Mouse (Mus musculus) limb, embryonic 11.5 days (tissue): ENCODE measurements around the gene Chrna1. TPM values are rescaled to one million over a fixed set of nuclear protein-coding genes. Genes with fewer than 3 reads are reported as not detected.

ENCODE experiments used
- ATAC-seq: fragments of 200-750 bp; cut with Nextera tagmentation; 2 replicates; pipeline ENCODE4 v1.8.0; 2017; ENCODE audit warnings: low read depth; ENCODE audit not compliant: insufficient number of reproducible peaks, low FRiP score, low TSS enrichment
- DNase-seq: peaks from one replicate; pipeline ENCODE4 v3.0.0-alpha.2; 2015; ENCODE audit warnings: low spot score
- H3K27ac ChIP-seq: fragments of 300-500 bp; sonication (generic); replicated peaks from 2 replicates; pipeline ENCODE4 v1.5.1; 2014; ENCODE audit warnings: low read depth, mild to moderate bottlenecking, low read length
- H3K27me3 ChIP-seq: fragments of 300-500 bp; sonication (generic); 2 replicates; pipeline ENCODE4 v1.6.1; 2014; ENCODE audit warnings: mild to moderate bottlenecking, low read length, mixed read lengths; ENCODE audit not compliant: control insufficient read depth, insufficient read depth
- H3K36me3 ChIP-seq: fragments of 300-500 bp; sonication (generic); 2 replicates; pipeline ENCODE4 v1.6.1; 2014; ENCODE audit warnings: mild to moderate bottlenecking, low read length, moderate library complexity, mixed read lengths; ENCODE audit not compliant: control insufficient read depth, insufficient read depth
- H3K4me1 ChIP-seq: fragments of 300-500 bp; sonication (generic); 2 replicates; pipeline ENCODE4 v1.6.1; 2014; ENCODE audit warnings: low read length, mixed read lengths; ENCODE audit not compliant: control insufficient read depth, insufficient read depth
- H3K4me2 ChIP-seq: fragments of 300-500 bp; sonication (generic); 2 replicates; pipeline ENCODE4 v1.6.1; 2014; ENCODE audit warnings: low read depth, mild to moderate bottlenecking, moderate library complexity; ENCODE audit not compliant: severe bottlenecking
- H3K4me3 ChIP-seq: fragments of 300-500 bp; sonication (generic); 2 replicates; pipeline ENCODE4 v1.5.1; 2014; ENCODE audit warnings: low read depth, low read length
- H3K9ac ChIP-seq: fragments of 300-500 bp; sonication (generic); 2 replicates; pipeline ENCODE4 v1.6.1; 2014; ENCODE audit warnings: mild to moderate bottlenecking, low read length
- H3K9me3 ChIP-seq: fragments of 300-500 bp; sonication (generic); 2 replicates; pipeline ENCODE4 v1.6.1; 2016; ENCODE audit warnings: low read length; ENCODE audit not compliant: control insufficient read depth
- WGBS: fragments of 180-500 bp; shearing (Covaris S2); extraction: QIAGEN DNeasy Blood & Tissue Kit; methylation state at CpG from one replicate; pipeline ENCODE4 v1.1.7; 2014; 5-methylcytosine and 5-hydroxymethylcytosine counted together
- polyA plus RNA-seq: library from polyadenylated mRNA; unstranded; fragments of >200 nt; fragmentation: Nextera tagmentation; extraction: Ambion mirVana; gene quantifications from 2 replicates; pipeline ENCODE4 v1.2.1, GENCODE M21; 2014

Chrna1 gene
- 2.9 and 3.5 TPM in 2 replicates for polyA plus RNA-seq

DNA sequence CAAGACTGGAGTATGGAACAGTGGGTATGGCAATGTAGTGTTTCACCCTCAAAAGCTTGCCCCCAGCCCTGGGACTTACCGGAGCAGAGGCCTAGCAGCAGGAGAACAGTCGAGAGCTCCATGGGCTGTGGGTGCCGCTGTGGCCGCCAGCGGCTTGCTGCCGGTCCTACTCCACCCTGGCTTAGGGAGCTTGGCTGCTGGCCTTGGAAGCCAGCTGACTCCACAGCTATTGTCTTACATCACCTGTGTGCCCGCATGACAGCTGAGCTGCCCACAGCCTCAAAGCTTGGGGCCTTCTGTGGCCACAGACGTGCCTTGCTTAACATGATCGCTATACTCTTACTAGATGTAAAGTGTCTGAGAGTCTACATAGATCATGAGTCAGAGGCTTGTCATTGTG lies at the start of gene Chrna1:
Gene Chrna1, minus strand, starts transcription at position 173 of the 400 bp plus-strand sequence.
- no peak within 1 kb of the TSS for H3K4me3 ChIP-seq
- ATAC-seq (no peak), DNase-seq (no peak)
- no peak within 1 kb of the TSS for H3K4me2 ChIP-seq
- no peaks in the 10 kb centered on the region for H3K4me1 ChIP-seq
- no peak within 1 kb of the TSS for H3K27ac ChIP-seq
- H3K36me3 ChIP-seq: no peaks in the 10 kb centered on the region
- no peaks in the 10 kb centered on the region for H3K9me3 ChIP-seq
- H3K9ac ChIP-seq: no peak within 1 kb of the TSS
- whole genome bisulfite sequencing: 90% methylated on average over 9 of the region's 9 CpGs
- H3K27me3 ChIP-seq: no peaks in the 10 kb centered on the region

DNA sequence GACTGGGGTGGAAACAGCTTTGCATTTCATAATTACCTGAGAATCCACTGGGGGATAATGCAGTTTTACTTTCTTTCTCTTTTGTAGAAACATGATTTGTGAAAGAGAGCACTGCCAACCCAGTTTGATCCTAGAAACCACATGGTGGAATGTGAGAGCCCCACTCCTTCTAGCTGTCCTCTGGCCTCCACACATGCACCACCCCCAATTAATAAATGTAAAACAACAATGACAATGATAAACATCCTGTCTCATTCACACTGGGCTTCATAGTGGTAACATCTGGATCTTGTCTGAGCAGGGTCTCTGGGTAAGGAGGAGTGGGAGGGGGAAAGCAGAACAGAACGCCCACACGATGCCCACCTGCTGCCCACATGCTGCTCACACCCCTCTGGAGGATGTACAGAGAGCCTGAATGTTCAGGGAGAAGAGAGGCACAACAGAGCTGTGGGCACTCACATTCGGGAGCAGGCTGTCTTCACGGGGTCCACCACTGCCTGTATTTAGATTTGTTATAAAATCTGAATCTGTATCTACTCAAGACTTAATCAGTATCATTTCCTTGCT lies 38.4 kb upstream of the Chrna1 start:
- H3K9ac ChIP-seq: no peak overlapping the region
- DNase-seq: no peak
- 55% methylated on average over 4 of the region's 4 CpGs for WGBS

DNA sequence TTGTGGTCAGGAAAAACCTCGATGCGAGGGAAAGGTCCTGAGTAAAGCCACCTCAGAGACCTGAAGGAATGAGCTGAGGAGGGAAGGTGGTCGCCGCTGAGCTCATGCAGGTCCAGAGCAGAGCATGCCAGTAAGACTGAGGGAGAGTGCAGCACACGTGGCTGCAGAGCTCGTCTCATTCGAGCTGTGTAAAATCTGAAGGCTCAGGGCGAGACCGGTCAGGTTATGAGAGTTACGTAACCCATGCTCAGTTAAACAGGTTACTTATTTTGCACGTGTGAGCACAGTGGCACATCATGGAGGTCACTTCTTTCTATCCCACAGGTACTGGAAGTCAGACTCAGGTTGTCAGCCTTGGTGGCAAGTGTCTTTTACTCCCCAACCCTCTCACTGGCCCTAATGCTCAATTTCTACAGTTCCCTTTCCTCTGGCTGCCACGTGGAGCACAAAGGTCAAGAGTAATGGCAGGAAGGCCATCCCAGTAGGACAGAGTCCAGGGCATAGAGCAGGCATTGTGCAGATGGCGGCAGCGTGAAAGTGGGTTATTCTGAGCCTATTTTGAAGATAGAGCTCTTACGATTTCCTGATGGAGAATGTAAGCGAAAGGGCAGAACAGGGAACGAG lies 36.4 kb upstream of the Chrna1 start:
- Histone ChIP-seq H3K9ac (no peak overlapping the region), H3K36me3 (peaks cover 5% of the 10 kb centered on the region; the same call in 1 of the 2 replicates), H3K27ac (no peak overlapping the region), H3K4me1 (peaks cover 9% of the 10 kb centered on the region; the same call in 1 of the 2 replicates), H3K27me3 (no peaks in the 10 kb centered on the region), H3K4me3 (no peak overlapping the region), H3K4me2 (no peak overlapping the region), H3K9me3 (no peaks in the 10 kb centered on the region)
- no peak for ATAC-seq
- DNase-seq: no peak
- 85% methylated on average over 17 of the region's 17 CpGs for WGBS

More for the DNA sequence above, 38.4 kb upstream of the Chrna1 start:
- no peak for ATAC-seq
- H3K4me2 ChIP-seq: no peak overlapping the region
- H3K9me3 ChIP-seq: no peaks in the 10 kb centered on the region
- peaks cover 9% of the 10 kb centered on the region; the same call in 1 of the 2 replicates for H3K4me1 ChIP-seq
- H3K27ac ChIP-seq: no peak overlapping the region
- no peak overlapping the region for H3K4me3 ChIP-seq
- no peaks in the 10 kb centered on the region for H3K27me3 ChIP-seq
- H3K36me3 ChIP-seq: 0 out of 2 replicates have a peak, but pooled peaks cover 2% of the 10 kb centered on the region

DNA sequence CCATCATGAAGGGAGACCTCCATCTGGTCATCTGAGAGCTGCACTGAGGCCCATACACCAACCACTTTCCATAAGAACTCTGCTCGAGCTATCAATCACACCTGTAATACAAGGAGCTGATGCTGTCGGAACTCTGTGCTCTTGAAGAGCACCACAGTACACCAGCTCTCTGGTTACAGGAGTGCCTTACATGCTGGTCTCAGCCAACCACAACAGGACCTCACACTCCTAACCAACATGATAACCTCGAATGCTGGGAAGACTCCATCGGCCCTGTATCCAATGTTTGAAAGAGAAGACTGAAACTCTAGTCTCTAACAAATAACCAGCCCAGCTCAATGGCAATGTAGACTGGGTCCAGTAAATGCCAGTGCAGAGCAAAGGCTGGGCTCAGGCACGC lies 35.3 kb upstream of the Chrna1 start:
- Histone ChIP-seq H3K9me3 (no peaks in the 10 kb centered on the region), H3K4me1 (peaks cover 9% of the 10 kb centered on the region; the same call in 1 of the 2 replicates), H3K27ac (no peak overlapping the region), H3K4me3 (no peak overlapping the region), H3K27me3 (no peaks in the 10 kb centered on the region), H3K4me2 (no peak overlapping the region), H3K9ac (no peak overlapping the region), H3K36me3 (peaks cover 5% of the 10 kb centered on the region; the same call in 1 of the 2 replicates)
- WGBS: 83% methylated on average over 5 of the region's 5 CpGs
- ATAC-seq (no peak), DNase-seq (no peak)

DNA sequence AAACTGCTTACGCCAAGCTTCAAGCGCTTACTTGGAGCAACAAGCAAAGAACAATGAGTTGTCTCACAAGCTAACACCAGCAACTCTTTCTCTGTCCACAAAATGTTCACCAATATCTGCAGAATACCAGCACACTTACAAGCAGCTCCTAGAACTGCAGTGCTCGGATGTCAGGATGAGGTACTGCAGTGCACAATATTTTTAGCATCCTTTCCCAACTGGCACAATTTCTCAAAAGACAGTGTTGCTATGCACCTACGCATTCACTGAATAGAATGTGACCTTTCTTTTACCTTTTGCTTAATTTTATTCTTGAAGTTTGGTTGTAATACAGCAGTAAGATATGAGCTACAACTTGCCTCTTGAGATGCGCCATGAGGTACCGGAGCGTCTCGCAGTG lies 34.2 kb upstream of the Chrna1 start:
- H3K9me3 ChIP-seq: no peaks in the 10 kb centered on the region
- H3K4me3 ChIP-seq: no peak overlapping the region
- no peak overlapping the region for H3K27ac ChIP-seq
- H3K9ac ChIP-seq: no peak overlapping the region
- H3K4me1 ChIP-seq: peaks cover 9% of the 10 kb centered on the region; the same call in 1 of the 2 replicates
- ATAC-seq (no peak), DNase-seq (no peak)
- H3K27me3 ChIP-seq: no peaks in the 10 kb centered on the region
- WGBS: 96% methylated on average over 8 of the region's 8 CpGs
- no peak overlapping the region for H3K4me2 ChIP-seq
- H3K36me3 ChIP-seq: peaks cover 5% of the 10 kb centered on the region; the same call in 1 of the 2 replicates

DNA sequence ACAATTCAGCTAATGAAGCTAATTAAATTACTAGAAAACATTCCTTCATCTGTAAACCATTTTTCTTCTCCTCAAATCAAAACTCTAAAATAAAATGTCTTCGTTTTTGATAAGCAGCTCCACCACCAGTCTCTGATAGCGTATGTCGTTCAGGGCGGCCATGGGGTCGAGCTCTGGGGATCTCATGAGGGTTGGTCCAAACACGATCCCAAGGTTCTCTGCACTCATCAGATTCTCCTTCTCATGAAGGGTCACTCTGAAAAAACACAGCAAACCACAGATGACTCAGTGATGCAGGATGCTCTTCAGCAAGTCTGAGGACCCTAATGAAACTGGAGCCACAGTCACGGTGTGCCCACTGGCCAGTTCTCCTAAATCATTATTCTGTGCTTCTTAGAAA lies 32.8 kb upstream of the Chrna1 start:
- ATAC-seq (no peak), DNase-seq (no peak)
- Histone ChIP-seq H3K4me1 (peaks cover 6% of the 10 kb centered on the region), H3K27me3 (no peaks in the 10 kb centered on the region), H3K9ac (no peak overlapping the region), H3K4me2 (no peak overlapping the region), H3K4me3 (no peak overlapping the region), H3K27ac (no peak overlapping the region), H3K36me3 (peaks cover 5% of the 10 kb centered on the region; the same call in 1 of the 2 replicates), H3K9me3 (no peaks in the 10 kb centered on the region)
- 89% methylated on average over 7 of the region's 7 CpGs for WGBS

DNA sequence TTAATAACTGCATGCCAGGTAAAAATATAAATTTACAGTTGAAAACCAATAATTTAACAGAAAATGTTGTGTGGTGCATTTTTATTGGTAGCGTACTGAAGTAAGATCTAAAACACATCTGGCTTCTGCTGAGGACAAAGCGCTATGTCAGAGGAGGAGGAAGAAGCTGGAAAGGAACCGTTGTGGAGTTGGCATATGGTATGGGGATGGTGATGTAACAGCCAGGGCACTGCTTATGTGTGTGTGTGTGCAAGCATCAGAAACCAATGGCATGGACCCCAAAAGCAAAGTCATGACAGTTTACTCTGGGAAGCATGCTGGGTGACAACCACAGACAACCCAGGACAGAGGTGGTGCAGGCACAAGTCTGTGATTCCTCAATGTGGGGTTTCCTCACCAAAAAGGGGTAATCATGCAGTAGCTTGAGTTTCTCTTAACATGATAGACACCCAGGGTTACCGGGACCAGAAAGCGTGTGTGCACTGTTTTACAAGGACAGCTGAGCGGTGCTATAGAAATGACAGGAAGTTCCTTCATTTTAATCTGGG lies 32.3 kb upstream of the Chrna1 start:
- Histone ChIP-seq H3K4me3 (no peak overlapping the region), H3K4me1 (peaks cover 11% of the 10 kb centered on the region), H3K27me3 (no peaks in the 10 kb centered on the region), H3K36me3 (peaks cover 3% of the 10 kb centered on the region; the same call in 1 of the 2 replicates), H3K9ac (no peak overlapping the region), H3K27ac (no peak overlapping the region), H3K9me3 (no peaks in the 10 kb centered on the region), H3K4me2 (no peak overlapping the region)
- DNase-seq: no peak
- no peak for ATAC-seq
- WGBS: 92% methylated on average over 6 of the region's 6 CpGs

DNA sequence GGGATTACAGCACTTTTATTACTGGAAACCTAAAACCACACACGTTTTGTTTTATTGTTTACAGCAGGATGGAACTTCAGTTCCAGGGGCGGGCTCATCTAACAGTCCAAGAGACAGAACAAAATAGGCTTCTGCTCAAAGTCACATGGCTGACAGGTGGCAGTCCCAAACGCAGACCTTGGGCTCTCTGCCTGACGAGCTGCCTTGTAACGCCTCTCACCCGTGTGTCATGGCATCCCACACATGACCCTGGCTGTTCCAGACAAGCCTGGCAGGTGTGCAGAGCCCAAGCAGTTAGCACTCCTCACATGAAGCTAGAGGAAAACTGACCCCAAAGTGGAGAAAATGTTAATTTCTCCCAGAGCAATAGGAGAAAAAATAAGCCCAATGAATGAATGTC lies 31.7 kb upstream of the Chrna1 start:
- Histone ChIP-seq H3K27me3 (no peaks in the 10 kb centered on the region), H3K9ac (no peak overlapping the region), H3K36me3 (peaks cover 3% of the 10 kb centered on the region; the same call in 1 of the 2 replicates), H3K4me2 (no peak overlapping the region), H3K27ac (no peak overlapping the region), H3K4me3 (no peak overlapping the region), H3K4me1 (peaks cover 17% of the 10 kb centered on the region), H3K9me3 (no peaks in the 10 kb centered on the region)
- 50% methylated on average over 6 of the region's 6 CpGs for WGBS
- ATAC-seq (no peak), DNase-seq (no peak)
